Comparison of ENCODE assay signal across 8 mouse cellular contexts in the genomic region with DNA sequence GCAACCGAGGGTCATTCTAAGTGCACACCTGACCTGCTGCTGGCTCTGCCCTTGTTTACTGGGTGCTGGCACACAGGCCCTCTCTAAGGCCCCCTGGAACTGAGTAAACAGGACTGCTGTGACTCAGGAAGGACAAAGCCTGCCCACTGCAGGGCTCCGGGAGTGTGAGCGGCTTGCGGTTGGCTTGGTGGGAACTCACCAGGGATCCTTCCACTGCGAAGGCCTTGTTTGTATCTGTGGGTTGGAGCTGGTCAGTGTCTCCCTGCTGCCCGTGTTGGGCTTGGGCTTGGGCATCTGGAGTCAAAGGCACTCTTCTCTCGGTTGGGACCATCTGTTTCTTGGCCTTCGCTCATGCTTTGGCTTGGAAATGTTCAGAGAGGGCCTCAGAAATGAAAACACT. TPM values are rescaled to one million over a fixed set of nuclear protein-coding genes. Genes with fewer than 3 reads are reported as not detected.
DNase-seq lines count a peak whose midpoint lies in the region; ATAC-seq lines count a peak whose summit lies in the region.
"Had no signal": no experiment of that assay in that cellular context is flagged by ENCODE, and none has a peak within 500 bp of the region (broad histone marks: within the 10 kb centered on the region; RNA-seq: fewer than 3 reads in every experiment).

No protein-coding gene starts in this region.

- WGBS in kidney, embryonic 14.5 days: 68% methylated on average over 8 of the region's 8 CpGs
- WGBS in limb, embryonic 11.5 days: 65% methylated on average over 8 of the region's 8 CpGs

- H3K27me3 ChIP-seq in kidney, embryonic 14.5 days (ENCODE audit: control insufficient read depth, insufficient read depth, low read length): no peaks in the 10 kb centered on the region
- no peaks in the 10 kb centered on the region for H3K27me3 ChIP-seq in limb, embryonic 11.5 days (ENCODE audit: control insufficient read depth, insufficient read depth, low read length)

- no peak for DNase-seq in kidney, postnatal 14 days
- DNase-seq in Muller cell, postnatal 12 days (ENCODE audit: inconsistent ontology term): peak; percentile 38
- peak; percentile 49 for DNase-seq in cerebellum, adult 9-11 months
- peak; percentile 28 for DNase-seq in limb, embryonic 11.5 days (ENCODE audit: low spot score)
- no peak for DNase-seq in MN1 (ENCODE audit: low spot score)
- DNase-seq in gastrocnemius, adult 18-20 months (ENCODE audit: low spot score): no peak

- H3K4me1 ChIP-seq in kidney, embryonic 14.5 days (ENCODE audit: control insufficient read depth, insufficient read depth, low read length): no peaks in the 10 kb centered on the region
- H3K4me1 ChIP-seq in limb, embryonic 11.5 days (ENCODE audit: control insufficient read depth, insufficient read depth, low read length): 0 out of 2 replicates have a peak, but pooled peaks cover 3% of the 10 kb centered on the region

- no peak for ATAC-seq in kidney, embryonic 14.5 days (ENCODE audit: low FRiP score, low TSS enrichment)
- 0 out of 2 replicates have a peak, but pooled peaks have one; percentile 18 for ATAC-seq in limb, embryonic 11.5 days (ENCODE audit: insufficient number of reproducible peaks, low FRiP score, low TSS enrichment, low read depth)
- ATAC-seq: activated CD4-positive, CD25-positive, alpha-beta regulatory T cell, adult 4 months had no signal

- H3K4me2 ChIP-seq in kidney, embryonic 14.5 days (replicated peaks; ENCODE audit: low read depth, low read length): no peak overlapping the region
- H3K4me2 ChIP-seq in limb, embryonic 11.5 days (ENCODE audit: low read depth, severe bottlenecking): no peak overlapping the region

- no peaks in the 10 kb centered on the region for H3K9me3 ChIP-seq in kidney, embryonic 14.5 days (ENCODE audit: control insufficient read depth, low read length)
- H3K9me3 ChIP-seq in limb, embryonic 11.5 days (ENCODE audit: control insufficient read depth, low read length): no peaks in the 10 kb centered on the region

- H3K4me3 ChIP-seq in kidney, embryonic 14.5 days (ENCODE audit: low read length): no peak overlapping the region
- no peak overlapping the region for H3K4me3 ChIP-seq in limb, embryonic 11.5 days (ENCODE audit: low read depth, low read length)

- no peak overlapping the region for H3K9ac ChIP-seq in kidney, embryonic 14.5 days (ENCODE audit: low read depth, low read length)
- H3K9ac ChIP-seq in limb, embryonic 11.5 days (ENCODE audit: low read length): no peak overlapping the region

- peaks cover 36% of the 10 kb centered on the region for H3K36me3 ChIP-seq in kidney, embryonic 14.5 days (ENCODE audit: control insufficient read depth, insufficient read depth, low read length)
- peaks cover 2% of the 10 kb centered on the region; the same call in 1 of the 2 replicates for H3K36me3 ChIP-seq in limb, embryonic 11.5 days (ENCODE audit: control insufficient read depth, insufficient read depth, low read length)

- peak overlapping the region; percentile 12; the same call in 1 of the 2 replicates for H3K27ac ChIP-seq in kidney, embryonic 14.5 days (ENCODE audit: low read depth, low read length)
- peak overlapping the region; percentile 74 for H3K27ac ChIP-seq in limb, embryonic 11.5 days (replicated peaks; ENCODE audit: low read depth, low read length)

RNA-seq across cellular contexts. Expression of a gene that starts 34.9 kb away (rescaled TPM):
- 38.5 and 41.3 TPM in 2 replicates for polyA plus RNA-seq in kidney, embryonic 14.5 days (2014; fragmentation: Nextera tagmentation; extraction: Ambion mirVana)
- polyA plus RNA-seq in limb, embryonic 11.5 days (2014; fragmentation: Nextera tagmentation; extraction: Ambion mirVana): 37.8 and 38.0 TPM in 2 replicates
- total RNA-seq in gastrocnemius, adult 18-20 months (2021): 10 to 100 TPM; 17.8 to 28.3 TPM

Comparison
In these comparisons a context has a peak if more than half of its experiments do, and no peak if none do; other contexts are left out.
1. DNase-seq: peak in Muller cell, postnatal 12 days (single experiment), cerebellum, adult 9-11 months (single experiment) and limb, embryonic 11.5 days (single experiment); none in kidney, postnatal 14 days (single experiment), MN1 (single experiment) and gastrocnemius, adult 18-20 months (single experiment).